Mouse (Mus musculus): ENCODE results near the gene Stat5a.

- TF ChIP-seq CTCF (IDR thresholded peaks at IDR 0.05; ENCODE audit: low read depth) (no peak), EP300 (IDR thresholded peaks at IDR 0.05; ENCODE audit: low read depth) (no peak)
Observed at GRCm38 (mm10) chr11:100905929-100906328, 46.8 kb downstream of the Stat5a start.
